Mouse (Mus musculus) spleen, postnatal 36 days (tissue): Measurements from ENCODE around the gene Ptpn4.

Experiments
- DNase-seq, 2 experiments: peaks; one replicate each; pipeline ENCODE4 v3.0.0; 2022; ENCODE audit warnings: low spot score in 2 of 2, mixed read lengths in 1 of 2

Gene Ptpn4

GRCm38 (mm10) chr1:119805984-119806383 is 31.4 kb downstream of the Ptpn4 start:
- no peak for DNase-seq

DNA sequence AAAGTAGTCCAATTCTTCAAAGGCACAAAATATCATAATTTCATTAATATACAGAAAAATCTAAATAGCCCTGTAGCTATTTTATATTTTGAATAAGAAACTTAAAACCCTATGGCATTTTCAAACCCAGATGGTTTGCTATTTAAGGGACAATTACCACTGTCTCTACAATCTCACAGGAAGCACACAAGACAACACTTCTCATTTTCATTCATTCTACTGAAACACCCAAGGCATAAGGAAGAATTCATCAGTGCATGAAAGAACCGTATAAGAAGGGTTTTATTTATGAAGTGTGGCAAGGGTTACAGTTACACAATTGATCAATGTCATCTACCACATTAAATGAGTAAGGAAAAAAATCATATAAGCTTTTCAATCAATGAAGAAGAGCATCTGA is 32.8 kb downstream of the Ptpn4 start:
- DNase-seq, result no peak

- no peak for DNase-seq
Measured at GRCm38 (mm10) chr1:119795174-119795573, 42.2 kb downstream of the Ptpn4 start.

- no peak for DNase-seq
Measured at GRCm38 (mm10) chr1:119794342-119794741, 43.1 kb downstream of the Ptpn4 start.

GRCm38 (mm10) chr1:119790616-119791015 is 46.8 kb downstream of the Ptpn4 start:
- no peak for DNase-seq

DNA sequence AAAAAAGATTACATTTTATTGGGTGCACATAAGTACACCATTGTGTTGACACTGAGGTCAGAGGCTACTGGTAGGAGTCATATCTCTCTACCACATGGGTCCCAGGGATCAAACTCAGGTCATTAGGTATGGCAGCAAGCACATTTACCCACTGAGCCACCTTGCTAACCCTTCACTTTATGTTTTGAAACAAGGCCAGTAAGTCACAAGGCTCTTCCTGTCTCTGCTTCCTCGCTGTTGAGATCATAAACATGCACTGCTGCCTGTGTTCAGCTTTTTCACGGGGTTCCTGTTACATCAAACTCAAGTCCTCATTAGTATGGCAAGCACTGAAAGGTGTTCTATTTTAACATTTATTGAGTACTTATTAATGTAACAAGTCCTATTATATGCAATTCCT is 61.5 kb downstream of the Ptpn4 start:
- no peak for DNase-seq

DNA sequence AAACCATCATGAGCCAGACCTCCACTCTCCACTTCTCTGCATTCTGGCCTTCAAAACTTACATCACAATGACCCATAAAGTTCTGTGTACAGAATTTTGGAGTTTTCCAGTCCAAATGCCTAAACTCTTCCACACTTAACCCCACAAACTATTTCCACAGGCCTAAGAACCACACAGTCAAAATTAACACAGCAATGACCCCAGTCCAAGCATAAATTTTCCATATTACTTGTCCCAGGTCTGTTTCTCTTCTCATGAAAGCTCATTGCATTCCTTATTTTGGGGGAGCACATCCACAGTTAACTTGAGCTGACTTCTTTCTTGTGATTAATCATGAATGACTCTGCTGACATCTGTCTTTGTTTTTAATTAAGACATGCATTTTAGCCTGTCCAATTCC is 101.7 kb downstream of the Ptpn4 start:
- no peak for DNase-seq

DNA sequence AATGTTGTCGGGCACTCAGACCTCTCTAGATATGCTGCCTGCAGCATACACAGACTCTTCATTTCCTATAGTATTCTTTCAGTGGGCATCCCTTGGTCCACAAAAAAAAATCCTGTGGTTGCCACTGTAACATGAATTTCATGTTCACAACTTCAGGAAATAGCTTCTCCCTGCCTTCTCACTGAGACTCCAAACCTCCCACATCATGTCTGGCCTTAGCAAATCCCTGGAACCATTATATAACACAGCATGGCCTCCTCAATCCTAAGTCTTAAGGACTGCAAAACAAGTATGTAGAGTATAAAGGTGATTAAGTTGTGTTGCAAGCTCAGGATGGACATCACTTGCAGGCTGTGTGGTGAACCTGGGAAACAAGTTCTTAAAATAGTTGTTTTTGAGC is 102.6 kb downstream of the Ptpn4 start:
- no peak for DNase-seq

- no peak for DNase-seq
Measured at GRCm38 (mm10) chr1:119731166-119731565, 106.2 kb downstream of the Ptpn4 start.

GRCm38 (mm10) chr1:119713017-119713416 is 124.4 kb downstream of the Ptpn4 start:
- DNase-seq, result peak in 1 of 2 experiments; percentile 19

GRCm38 (mm10) chr1:119706471-119707217 is 130.8 kb downstream of the Ptpn4 start:
- no peak for DNase-seq

DNA sequence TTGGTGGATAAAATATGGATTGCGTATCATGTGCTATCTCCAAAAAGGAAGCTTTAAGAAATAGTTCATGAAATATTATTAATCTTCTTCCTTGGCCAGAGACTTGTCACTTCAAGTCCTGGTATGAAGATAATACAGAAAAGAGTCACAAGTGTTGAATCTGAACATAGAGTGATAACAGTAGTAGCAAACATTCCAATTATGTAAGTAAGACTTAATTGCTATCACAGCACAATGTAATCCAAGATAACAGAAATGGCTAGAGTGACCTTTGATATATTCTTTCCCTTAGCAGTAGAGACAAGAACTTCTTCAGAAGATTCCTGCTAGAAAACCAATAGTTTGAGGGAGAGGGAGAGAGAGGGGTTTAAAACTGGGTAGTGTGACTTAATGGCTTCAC is 140.6 kb downstream of the Ptpn4 start:
- DNase-seq, result no peak

DNA sequence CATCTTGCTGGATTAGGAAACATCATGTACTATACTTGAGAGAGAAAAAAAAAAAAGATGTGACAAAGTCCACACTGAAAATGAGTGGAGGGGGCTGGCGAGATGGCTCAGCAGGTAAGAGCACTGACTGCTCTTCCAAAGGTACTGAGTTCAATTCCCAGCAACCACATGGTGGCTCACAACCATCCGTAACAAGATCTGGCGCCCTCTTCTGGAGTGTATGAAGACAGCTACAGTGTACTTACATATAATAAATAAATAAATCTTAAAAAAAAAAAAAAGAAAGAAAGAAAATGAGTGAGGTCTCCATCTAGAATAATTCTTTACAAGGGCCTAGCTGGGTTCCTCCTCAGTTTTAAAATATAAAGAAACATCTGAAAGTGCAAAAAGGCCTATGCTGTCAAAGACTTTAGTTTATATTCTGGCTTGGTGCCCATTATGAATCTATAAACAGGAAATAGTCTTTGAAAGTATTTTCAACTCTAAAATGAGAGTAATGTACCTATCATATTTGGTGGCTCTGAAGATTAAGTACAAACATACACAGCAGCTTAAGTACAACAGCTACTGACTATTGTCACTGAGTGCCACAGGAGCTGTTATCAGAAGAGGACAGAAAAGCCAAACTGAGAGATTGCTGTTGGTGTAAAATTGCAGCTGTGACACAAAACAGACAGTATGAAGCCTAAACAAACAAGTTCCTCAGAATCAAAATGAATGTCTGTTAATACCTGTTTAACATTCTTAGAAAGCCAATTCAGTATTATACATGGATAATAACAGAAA is 151.4 kb downstream of the Ptpn4 start:
- no peak for DNase-seq

GRCm38 (mm10) chr1:119681663-119682213 is 155.7 kb downstream of the Ptpn4 start:
- DNase-seq, result no peak

DNA sequence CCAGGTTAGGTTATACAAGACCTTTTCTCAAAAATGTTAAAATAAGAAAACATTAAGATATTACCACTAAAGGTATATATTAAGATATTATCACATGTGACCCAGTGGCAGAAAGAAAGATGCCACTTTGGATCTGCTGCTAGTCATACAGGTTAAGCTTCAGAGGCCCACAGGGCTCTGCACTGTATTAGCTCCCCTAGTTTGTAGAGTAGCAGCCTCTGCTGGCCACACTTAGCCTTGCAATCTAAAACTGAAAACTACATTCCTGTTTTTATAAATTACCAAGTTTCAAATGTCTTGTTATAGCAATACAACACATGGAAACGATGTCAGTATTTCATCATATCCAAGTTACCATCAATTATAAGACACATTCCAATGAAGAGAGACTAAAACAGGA is 162.4 kb downstream of the Ptpn4 start:
- no peak for DNase-seq

GRCm38 (mm10) chr1:119666904-119667303 is 170.5 kb downstream of the Ptpn4 start:
- DNase-seq, result no peak

- no peak for DNase-seq
Measured at GRCm38 (mm10) chr1:119654307-119654706, 183.1 kb downstream of the Ptpn4 start.

DNA sequence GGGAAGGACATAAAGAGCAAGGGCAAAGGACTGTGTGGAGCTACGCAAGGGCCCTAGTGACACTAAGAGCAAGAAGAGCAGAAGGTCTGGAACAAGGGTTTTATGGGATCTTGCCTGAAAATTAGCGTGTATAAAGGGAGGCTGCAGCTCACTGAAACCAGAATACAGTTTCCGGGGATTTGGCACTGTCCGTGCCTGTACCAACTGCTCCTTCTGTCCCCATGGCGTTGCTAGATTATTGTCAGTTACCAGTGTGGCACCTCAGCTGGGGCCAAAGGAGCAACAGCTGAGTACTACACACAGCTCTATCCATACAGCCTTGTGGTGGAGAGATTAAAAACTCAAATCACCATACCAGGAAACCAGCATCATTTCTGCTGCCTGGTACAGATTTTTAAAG is 187.0 kb downstream of the Ptpn4 start:
- no peak for DNase-seq

GRCm38 (mm10) chr1:119649627-119650026 is 187.8 kb downstream of the Ptpn4 start:
- DNase-seq, result no peak

DNA sequence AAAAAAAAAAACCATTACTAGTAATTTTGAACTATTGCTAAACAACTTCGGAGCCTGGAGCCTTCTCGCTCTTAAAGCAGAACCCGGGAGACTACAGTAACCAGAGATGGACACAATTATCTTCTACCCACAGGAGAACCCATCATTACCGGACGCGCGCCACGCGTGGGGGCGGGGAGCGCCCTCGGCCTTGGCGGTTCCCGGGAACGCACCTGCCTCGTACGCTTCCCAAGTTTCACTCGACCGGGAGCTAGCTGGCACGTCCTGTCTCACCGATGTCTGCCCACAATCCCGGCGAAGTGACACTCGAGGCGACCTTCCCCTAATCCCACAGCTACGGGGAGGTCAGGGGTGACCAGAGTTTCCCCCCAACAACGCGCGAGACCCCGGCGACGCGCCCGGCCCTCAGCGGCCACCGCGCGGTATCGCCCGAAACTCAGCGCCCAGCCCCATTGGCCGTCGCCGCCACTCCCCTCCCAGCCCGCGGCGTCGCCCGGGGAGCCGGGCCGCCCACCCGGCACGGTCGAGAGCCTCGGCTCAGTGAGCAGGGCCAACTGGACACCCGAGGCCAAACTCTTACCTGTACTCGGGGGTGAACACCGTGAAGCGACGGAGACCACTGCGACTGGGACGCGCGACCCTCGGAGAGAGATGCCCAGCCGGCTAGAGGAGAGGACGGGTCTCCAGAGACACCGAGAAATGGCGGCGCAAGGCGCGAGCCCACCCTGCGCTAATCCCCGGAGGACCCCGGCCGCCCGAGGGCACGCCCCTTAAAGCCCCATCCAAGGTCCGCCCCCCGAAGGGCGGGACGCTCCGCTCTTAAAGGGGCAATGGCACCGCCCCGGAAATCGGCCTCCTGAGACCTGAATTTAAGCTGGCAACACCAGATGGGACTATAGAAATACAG is 189.0 kb downstream of the Ptpn4 start, which contains the start of gene Epb41l5:
Epb41l5 (minus strand) TSS at position 796 of the 907 bp plus-strand sequence.
- DNase-seq, result peak; percentile 72 to 77

DNA sequence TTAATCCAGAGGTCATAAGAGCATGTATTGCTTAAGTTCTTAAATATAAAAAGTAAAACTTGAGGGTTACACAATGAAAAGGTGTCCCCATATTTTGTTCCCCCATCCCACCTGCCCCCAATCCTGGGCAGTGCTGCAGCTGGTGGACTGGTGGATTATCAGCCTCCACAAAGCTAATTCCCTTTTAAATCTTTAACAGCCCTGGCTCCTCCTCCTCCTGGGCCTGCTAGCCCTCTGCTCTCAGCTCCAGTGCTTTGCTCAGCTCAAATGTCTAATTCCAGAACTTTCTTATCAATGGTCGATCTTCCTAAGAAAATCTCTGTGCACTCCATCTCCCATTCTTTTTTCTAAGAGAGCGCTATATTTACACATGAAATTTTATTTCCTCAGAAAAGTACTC is 191.1 kb downstream of the Ptpn4 start:
- no peak for DNase-seq

DNA sequence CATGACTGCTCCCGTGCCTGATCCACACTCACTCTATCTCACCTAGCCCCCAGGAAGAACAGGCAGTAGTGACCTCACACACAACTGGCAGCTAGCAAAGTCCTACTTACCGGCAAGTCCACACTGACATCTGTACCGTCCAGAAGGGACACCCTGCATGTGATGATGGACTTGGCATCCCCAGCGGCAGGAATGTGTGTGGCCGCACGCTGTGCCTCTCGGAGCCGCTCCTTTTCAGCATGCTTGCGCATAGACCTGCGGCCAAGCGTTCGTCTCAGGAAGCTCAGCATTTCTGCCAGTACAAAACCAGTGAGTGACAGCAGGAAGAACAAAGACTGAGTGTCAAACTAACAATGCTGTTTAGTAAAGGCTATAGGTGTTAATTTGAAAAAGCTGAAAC is 195.0 kb downstream of the Ptpn4 start:
- no peak for DNase-seq
